ENCODE assay signal across 17 mouse cellular contexts in the genomic region with DNA sequence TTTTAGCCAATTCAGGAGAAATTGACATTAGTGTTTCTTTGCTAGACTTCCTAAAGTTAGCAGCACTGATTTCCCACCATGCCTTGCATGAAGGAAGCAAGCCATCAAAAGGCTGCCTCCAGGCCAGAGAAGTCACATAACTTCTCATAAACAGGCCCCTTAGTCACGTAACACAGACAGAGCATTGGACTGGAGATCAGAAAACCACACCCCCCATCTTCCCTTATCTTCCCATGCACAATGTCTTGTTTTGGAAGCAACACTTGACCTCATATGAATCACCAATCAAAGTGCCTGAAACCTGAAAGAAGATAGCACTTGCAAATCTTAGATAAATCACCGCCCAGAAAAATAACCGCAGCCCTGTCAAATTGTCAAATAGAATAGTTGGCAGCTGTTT.
A peak's percentile ranks its signal among the peaks of the same experiment; 100 is the strongest.
DNase-seq lines count a peak whose midpoint lies in the region; ATAC-seq lines count a peak whose summit lies in the region.
"Had no signal": no experiment of that assay in that cellular context is flagged by ENCODE, and none has a peak within 500 bp of the region (broad histone marks: within the 10 kb centered on the region; RNA-seq: fewer than 3 reads in every experiment).

No protein-coding gene starts in this region.

- peak; percentile 26 to 39 for DNase-seq in heart, adult 18-20 months
- no peak for DNase-seq in heart, postnatal 4 days
- DNase-seq in lung, postnatal 25 days (ENCODE audit: low spot score) = no peak
- no peak for DNase-seq in left cerebral cortex, postnatal 10 days (ENCODE audit: extremely low spot score in 1 of 2, low spot score in 2 of 2)
- DNase-seq in cerebellum, postnatal 10 days = no peak
- DNase-seq: adrenal gland, adult 2 months; cerebellum, adult 9-11 months; layer of hippocampus, adult 9-11 months; lung, adult 18-20 months; thymus, adult 2 months had no signal

- intact Hi-C loops in left cerebral cortex, postnatal 10 days (cut with DNase I) = no loop called here

- H3K9me3 ChIP-seq in lung, embryonic 15.5 days = no peaks in the 10 kb centered on the region
- no peaks in the 10 kb centered on the region for H3K9me3 ChIP-seq in kidney, embryonic 16.5 days (ENCODE audit: low read length)
- no peaks in the 10 kb centered on the region for H3K9me3 ChIP-seq in stomach, embryonic 16.5 days (replicated peaks; ENCODE audit: control insufficient read depth, low read length)
- H3K9me3 ChIP-seq: heart, embryonic 13.5 days; hindbrain, embryonic 12.5 days; megakaryocyte, embryonic 14.5 days had no signal

- no peaks in the 10 kb centered on the region for H3K36me3 ChIP-seq in lung, embryonic 15.5 days
- no peaks in the 10 kb centered on the region for H3K36me3 ChIP-seq in kidney, embryonic 16.5 days (ENCODE audit: insufficient read depth, low read length)
- H3K36me3 ChIP-seq in stomach, embryonic 16.5 days (ENCODE audit: control insufficient read depth, insufficient read depth, low read length) = no peaks in the 10 kb centered on the region
- H3K36me3 ChIP-seq: heart, embryonic 13.5 days; hindbrain, embryonic 12.5 days had no signal

- ATAC-seq in lung, embryonic 15.5 days (ENCODE audit: borderline replicate concordance, extremely low read depth, low FRiP score, low TSS enrichment) = peak; percentile 65; the same call in 1 of the 2 replicates
- peak; percentile 69 for ATAC-seq in kidney, embryonic 16.5 days (ENCODE audit: low FRiP score, low TSS enrichment)
- peak; percentile 50; the same call in 1 of the 2 replicates for ATAC-seq in stomach, embryonic 16.5 days (ENCODE audit: insufficient read depth, low FRiP score)
- ATAC-seq: midbrain, embryonic 16.5 days had no signal

- no peak overlapping the region for H3K4me3 ChIP-seq in lung, embryonic 15.5 days
- H3K4me3 ChIP-seq in kidney, embryonic 16.5 days (ENCODE audit: low read length) = no peak overlapping the region
- H3K4me3 ChIP-seq in stomach, embryonic 16.5 days (replicated peaks; ENCODE audit: low read length) = no peak overlapping the region
- H3K4me3 ChIP-seq: heart, embryonic 13.5 days; hindbrain, embryonic 12.5 days; megakaryocyte, embryonic 14.5 days had no signal

- H3K27me3 ChIP-seq in lung, embryonic 15.5 days = no peaks in the 10 kb centered on the region
- no peaks in the 10 kb centered on the region for H3K27me3 ChIP-seq in kidney, embryonic 16.5 days (ENCODE audit: insufficient read depth, low read length)
- H3K27me3 ChIP-seq in stomach, embryonic 16.5 days (ENCODE audit: control insufficient read depth, insufficient read depth, low read length) = no peaks in the 10 kb centered on the region
- H3K27me3 ChIP-seq: heart, embryonic 13.5 days; hindbrain, embryonic 12.5 days; megakaryocyte, embryonic 14.5 days had no signal

- H3K27ac ChIP-seq in lung, embryonic 15.5 days = no peak overlapping the region
- no peak overlapping the region for H3K27ac ChIP-seq in kidney, embryonic 16.5 days (ENCODE audit: low read length)
- no peak overlapping the region; the same call in 1 of the 2 replicates for H3K27ac ChIP-seq in stomach, embryonic 16.5 days (ENCODE audit: low read length)
- H3K27ac ChIP-seq: hindbrain, embryonic 12.5 days had no signal

- H3K4me2 ChIP-seq in lung, embryonic 15.5 days = no peak overlapping the region
- H3K4me2 ChIP-seq in kidney, embryonic 16.5 days (replicated peaks; ENCODE audit: low read depth, low read length) = no peak overlapping the region
- H3K4me2 ChIP-seq in stomach, embryonic 16.5 days (ENCODE audit: low read depth, low read length) = no peak overlapping the region
- H3K4me2 ChIP-seq: heart, embryonic 13.5 days; hindbrain, embryonic 12.5 days had no signal

- no peak overlapping the region for H3K9ac ChIP-seq in lung, embryonic 15.5 days
- no peak overlapping the region for H3K9ac ChIP-seq in kidney, embryonic 16.5 days (replicated peaks; ENCODE audit: low read length)
- H3K9ac ChIP-seq in stomach, embryonic 16.5 days (ENCODE audit: low read length) = no peak overlapping the region
- H3K9ac ChIP-seq: heart, embryonic 13.5 days; hindbrain, embryonic 12.5 days had no signal

- WGBS in lung, embryonic 15.5 days = 40% methylated on average over 3 of the region's 3 CpGs
- WGBS in kidney, embryonic 16.5 days = 53% methylated on average over 3 of the region's 3 CpGs
- WGBS in stomach, embryonic 16.5 days = 38% methylated on average over 3 of the region's 3 CpGs

- H3K4me1 ChIP-seq in lung, embryonic 15.5 days = 0 out of 2 replicates have a peak, but pooled peaks cover 3% of the 10 kb centered on the region
- H3K4me1 ChIP-seq in kidney, embryonic 16.5 days (ENCODE audit: insufficient read depth, low read length) = no peaks in the 10 kb centered on the region
- no peaks in the 10 kb centered on the region for H3K4me1 ChIP-seq in stomach, embryonic 16.5 days (ENCODE audit: control insufficient read depth, insufficient read depth, low read length)
- H3K4me1 ChIP-seq: hindbrain, embryonic 12.5 days; megakaryocyte, embryonic 14.5 days had no signal

Comparison
In these comparisons a context has a peak if more than half of its experiments do, and no peak if none do; other contexts are left out.
1. DNase-seq: peak in heart, adult 18-20 months (2 of 2); none in heart, postnatal 4 days (single experiment), lung, postnatal 25 days (single experiment), left cerebral cortex, postnatal 10 days (0 of 2) and cerebellum, postnatal 10 days (0 of 2).
2. Peak in every context shown above with its lines, with median percentiles within 50 percentile points of each other: ATAC-seq.